Mouse (Mus musculus): ENCODE measurements around the gene Efemp2.

Efemp2 gene

GRCm38 (mm10) chr19:5473720-5474119, at the start of gene Efemp2:
TSS of gene Efemp2 (plus strand) at chr19:5473954.
- WGBS: 6% methylated on average over 22 of the region's 22 CpGs

DNA sequence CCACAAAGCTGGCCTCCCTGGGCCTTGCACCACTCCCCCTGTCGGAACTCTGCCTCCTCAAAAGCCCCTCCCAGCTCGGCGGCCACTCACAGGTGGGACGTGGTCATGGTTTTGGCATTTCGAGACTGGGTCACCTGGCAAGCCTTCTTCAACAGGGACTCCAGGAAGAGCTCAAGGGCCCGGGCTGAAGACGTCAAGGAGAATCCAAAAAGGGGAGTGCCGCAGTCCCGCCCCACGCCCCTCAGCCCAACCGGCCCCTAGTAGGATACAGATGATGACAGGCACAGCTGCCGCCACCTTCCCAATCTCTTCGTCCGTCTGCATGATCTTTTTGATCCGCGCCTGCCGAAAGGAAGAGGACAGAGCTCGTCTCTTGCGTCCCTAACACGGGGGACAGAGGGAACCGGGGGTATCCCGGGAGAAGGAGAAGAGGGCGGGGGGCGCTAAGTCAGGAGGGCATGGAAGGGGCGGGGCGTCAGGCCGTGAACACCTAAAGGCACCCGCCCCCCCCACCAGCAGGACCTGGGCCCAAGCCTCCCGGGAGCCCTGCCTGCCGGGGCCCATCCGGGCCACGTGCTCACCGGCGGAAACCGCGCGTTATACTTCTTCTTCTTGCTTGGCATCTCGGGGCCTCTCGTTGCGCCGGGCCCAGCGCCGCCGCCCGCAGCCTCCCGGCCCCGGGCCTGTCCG, 49.5 kb upstream of the Efemp2 start:
- WGBS: under 1% methylated on average over 48 of the region's 48 CpGs

- 1% methylated on average over 86 of the region's 87 CpGs for WGBS
These were observed 48.7 kb upstream of the Efemp2 start, which contains the start of the genes Drap1 and AI837181 for GRCm38 (mm10) chr19:5424782-5425741. TSS of gene Drap1 (minus strand) at chr19:5424979. TSS of gene AI837181 (plus strand) at chr19:5425144.

DNA sequence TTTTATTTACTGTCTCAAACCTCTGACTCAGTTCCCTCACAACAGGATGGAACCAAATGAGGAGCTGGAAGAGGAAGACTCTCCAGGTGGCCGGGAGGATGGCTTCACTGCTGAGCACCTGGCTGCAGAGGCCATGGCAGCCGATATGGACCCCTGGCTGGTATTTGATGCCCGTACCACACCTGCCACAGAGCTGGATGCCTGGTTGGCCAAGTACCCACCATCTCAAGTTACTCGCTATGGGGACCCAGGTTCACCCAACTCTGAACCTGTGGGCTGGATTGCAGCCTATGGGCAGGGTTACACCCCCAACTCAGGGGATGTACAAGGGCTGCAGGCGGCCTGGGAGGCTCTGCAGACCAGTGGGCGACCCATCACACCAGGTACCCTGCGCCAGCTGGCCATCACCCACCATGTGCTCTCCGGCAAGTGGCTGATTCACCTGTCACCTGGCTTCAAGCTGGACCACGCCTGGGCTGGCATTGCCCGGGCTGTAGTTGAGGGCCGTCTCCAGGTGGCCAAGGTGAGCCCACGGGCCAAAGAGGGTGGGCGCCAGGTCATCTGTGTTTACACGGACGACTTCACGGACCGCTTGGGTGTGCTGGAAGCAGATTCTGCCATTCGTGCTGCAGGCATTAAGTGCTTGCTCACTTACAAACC, 47.7 kb upstream of the Efemp2 start:
- WGBS: 88% methylated on average over 18 of the region's 18 CpGs

DNA sequence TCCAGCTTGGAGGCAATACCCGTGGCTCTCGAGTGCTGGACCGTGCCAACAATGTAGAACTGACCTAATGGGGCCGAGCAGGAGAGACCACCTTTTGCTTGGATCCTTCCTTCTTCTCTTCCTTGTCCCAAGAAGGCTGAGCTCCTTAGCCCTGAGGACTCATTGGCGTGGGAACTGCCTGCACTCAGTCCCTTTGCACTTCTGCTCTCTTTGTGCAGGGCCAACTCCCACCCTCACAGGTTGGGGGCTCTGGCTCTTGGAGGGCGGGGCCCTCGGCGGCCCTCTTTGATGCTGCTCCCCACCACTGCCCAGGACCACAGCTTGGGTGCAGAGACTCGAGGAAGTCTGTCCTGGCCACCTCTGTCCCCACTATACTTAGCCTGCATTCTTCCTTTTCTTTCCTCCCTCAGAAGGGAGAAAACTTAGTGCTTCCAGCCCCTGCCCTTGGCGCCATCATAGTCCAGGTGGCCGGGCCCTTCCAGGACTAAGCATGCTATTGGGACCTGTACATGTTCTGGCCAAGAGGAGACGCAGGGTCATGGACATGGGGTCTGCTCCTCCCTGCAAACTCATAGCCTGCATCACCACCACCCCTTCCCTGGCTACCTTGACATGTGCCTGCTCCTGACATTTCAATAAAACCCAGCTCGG, 47.0 kb upstream of the Efemp2 start:
- 92% methylated on average over 13 of the region's 13 CpGs for WGBS

DNA sequence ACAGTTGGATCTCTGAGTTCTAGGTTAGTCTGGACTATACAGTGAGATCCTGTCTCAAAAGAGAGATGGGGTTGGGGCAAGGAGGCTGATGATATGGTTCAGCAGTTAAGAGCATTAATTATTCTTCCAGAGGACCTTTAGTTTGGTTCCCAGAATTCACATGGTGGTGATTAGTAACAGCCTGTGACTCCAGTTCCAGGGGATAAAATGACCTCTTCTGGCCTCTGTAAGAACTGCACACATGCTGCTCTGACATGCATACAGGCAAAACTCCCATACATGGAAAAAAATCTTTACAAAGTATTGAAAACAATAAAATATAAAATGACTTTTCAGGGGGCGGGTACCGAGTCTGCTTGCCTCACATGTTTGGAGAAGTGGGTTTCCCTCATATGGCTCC, 45.7 kb upstream of the Efemp2 start:
- 85% methylated on average over 2 of the region's 2 CpGs for WGBS

GRCm38 (mm10) chr19:5429219-5429618, 44.5 kb upstream of the Efemp2 start:
- WGBS: 80% methylated on average over 4 of the region's 4 CpGs

GRCm38 (mm10) chr19:5429806-5430205, 43.9 kb upstream of the Efemp2 start:
- WGBS: 40% methylated on average over 8 of the region's 8 CpGs

- WGBS: 65% methylated on average over 1 of the region's 1 CpGs
These were observed 43.3 kb upstream of the Efemp2 start for GRCm38 (mm10) chr19:5430408-5430807.

GRCm38 (mm10) chr19:5431911-5432464, 41.8 kb upstream of the Efemp2 start:
- 83% methylated on average over 4 of the region's 4 CpGs for WGBS

GRCm38 (mm10) chr19:5432992-5433852, 40.5 kb upstream of the Efemp2 start:
- WGBS: 21% methylated on average over 16 of the region's 16 CpGs

DNA sequence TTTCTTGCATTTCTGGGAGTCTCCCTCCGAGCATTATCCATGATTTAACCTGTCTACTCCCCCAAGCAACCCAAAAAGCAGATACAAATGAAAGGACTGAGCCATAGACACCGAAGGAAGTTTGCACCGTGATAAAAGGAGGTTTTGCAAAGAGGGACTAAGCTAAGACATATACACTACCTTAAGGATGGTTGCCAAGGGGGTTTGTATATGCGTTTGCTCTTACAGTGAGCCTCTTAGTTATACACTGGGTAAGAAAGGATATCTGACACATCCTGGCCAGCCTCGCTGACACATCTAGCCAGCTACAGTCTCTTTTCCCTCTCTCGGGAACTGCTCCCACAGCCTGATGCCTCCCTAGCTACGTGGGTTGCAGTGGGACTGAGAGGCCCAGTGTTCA, 39.8 kb upstream of the Efemp2 start:
- 65% methylated on average over 7 of the region's 7 CpGs for WGBS

DNA sequence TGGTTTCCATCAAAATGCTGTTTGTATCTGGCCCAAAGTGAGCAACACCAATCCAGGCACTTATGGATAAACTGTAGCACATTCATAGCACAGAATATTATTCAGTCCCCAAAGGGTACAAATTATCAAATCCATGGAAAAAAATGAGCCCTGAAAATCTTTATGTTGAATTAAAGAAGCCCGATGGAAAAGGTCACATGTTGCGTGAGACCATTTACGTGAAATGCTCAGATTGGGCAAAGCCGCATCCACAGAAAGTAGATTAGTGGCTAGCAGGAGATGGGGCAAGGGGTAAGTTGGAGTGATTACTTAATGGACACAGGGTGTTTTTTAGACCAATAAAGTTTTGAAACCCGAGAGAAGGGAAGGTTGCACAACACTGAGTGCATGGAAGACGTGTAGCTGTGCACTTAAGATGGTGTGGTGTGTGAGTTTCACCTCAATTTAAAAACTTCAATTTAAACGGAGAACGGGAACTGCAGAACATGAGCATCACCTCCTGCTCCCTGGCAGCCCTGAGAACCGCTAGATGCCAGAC, 29.3 kb upstream of the Efemp2 start:
- whole genome bisulfite sequencing: 77% methylated on average over 9 of the region's 9 CpGs

DNA sequence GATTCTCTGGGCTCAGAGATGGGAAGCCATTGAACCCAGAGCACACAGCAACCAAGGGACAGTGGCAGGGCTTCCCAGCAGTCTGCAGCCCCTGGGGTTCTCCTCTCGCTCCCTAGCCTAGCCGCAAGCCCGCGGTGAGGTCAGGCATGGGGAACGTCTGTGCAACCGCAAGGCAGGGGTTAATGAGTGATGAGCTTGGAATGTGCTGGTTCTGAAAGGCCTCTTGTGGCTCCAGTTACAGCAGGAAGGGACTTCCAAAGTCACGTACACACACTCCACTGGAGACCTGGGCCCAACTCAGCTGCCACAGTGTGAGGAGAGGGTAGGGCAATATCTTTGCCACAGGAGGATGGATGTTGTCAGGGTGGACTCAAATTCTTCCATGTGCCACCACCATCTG, 28.8 kb upstream of the Efemp2 start:
- 55% methylated on average over 7 of the region's 7 CpGs for WGBS

DNA sequence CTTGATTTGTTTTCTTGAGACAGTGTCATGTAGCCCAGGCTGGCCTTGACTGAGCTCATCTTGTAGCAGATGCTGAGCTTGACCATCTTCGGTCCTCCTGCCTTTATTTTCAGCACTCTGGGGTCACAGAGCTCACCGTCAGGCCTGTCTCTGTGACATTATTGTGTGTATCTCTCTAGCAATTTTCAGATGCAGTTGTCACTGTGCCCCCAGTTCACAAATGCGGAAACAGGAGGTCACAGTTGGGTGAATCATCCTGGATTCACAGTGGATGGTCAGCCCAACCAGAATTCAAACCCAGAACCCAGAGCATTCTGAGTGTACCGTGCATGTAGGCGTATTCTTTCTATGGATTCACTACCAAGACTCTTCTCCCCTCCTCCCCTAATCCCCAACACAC, 28.0 kb upstream of the Efemp2 start:
- WGBS: 95% methylated on average over 5 of the region's 5 CpGs

DNA sequence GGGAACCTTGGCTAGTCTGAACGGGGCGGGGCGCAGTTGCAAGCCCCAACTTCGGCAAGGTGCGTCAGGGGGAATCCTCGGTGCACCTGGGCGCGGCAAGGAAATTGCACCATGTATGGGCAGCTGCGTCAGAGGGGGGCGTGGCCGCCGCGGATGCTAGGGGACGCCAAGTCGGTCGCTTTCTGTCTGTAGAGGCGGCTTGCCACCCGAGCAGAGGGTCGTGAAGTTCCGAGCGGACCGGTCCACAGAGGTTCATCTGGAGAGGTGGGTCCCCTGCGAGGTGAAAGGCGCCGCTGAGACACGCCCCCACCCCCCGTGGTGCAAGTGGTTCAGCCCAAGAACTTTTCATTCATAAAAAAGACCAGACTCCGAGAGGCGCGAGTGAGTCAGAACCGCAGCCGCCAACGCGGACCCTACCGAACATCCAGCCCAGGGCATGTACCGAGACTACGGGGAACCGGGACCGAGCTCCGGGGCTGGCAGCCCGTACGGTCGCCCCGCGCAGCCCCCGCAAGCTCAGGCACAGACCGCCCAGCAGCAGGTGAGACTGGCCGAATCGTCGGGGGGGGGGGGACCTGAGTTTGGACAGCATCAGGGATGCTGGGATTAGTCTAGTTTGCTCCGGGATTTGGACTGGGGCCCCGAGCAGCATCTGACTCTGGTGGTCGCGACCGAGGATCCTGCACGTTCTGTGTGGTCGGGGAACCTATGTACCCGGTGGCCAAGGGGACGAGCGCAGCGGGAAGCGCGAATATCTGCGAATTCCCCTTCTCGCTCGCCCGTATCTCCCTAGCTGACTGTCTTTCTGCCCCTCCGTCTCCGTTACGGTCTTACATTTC, 26.0 kb upstream of the Efemp2 start, which contains the start of gene Fosl1:
Gene Fosl1 (plus strand): TSS at position 33 of the 839 bp plus-strand sequence.
- WGBS: under 1% methylated on average over 70 of the region's 70 CpGs

DNA sequence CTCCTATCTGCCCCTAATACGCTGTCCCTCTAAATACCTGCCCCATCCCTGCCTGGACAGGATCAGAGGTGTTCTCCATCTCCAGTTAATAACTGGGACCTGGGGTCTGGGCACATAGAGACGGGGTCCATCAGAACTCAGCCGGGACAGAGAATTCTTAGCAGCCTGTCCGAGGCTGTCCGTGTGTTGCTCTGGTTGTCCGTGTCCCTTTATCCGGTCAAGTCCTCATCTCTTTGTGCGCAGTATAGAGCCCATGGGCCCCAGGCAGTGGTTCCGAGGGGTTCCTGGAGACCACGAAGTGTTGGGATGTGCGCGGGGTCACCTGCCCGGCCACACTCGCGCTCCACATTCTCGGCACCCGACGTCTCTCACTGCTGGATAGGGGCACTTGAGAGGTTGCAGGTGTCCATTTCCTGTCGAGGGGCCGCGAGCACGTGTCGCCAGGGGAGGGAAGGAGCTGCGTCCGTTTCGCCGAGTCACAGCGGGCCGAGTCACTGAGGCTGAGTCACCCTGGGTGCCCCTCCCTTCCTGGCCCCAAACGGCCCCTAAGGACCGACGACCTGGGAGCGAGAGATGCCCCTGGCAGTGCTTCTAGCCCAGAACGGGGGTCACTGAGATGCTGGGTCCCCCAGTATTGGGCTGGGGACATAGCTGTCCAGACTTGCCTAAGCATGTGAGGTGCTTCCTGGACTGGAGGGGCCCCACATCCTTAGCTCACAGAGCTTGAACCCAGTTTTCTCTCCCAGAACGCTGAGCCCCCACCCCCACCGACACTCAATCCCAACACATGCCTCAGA, 25.2 kb upstream of the Efemp2 start:
- WGBS: 7% methylated on average over 36 of the region's 36 CpGs

GRCm38 (mm10) chr19:5449673-5450072, 24.1 kb upstream of the Efemp2 start:
- 84% methylated on average over 3 of the region's 3 CpGs for WGBS

All from cerebral cortex, adult 2 months (tissue).